Mouse (Mus musculus): Measurements from ENCODE around the gene Gm11077.

Gm11077 gene

GRCm38 (mm10) chr6:140729272-140729671, at the start of gene Gm11077:
TSS of gene Gm11077 (plus strand) at chr6:140729284.
- DNase-seq: no peak

GRCm38 (mm10) chr6:140680713-140681112, 48.4 kb upstream of the Gm11077 start:
- no peak for DNase-seq

- peak in 1 of 2 experiments; percentile 36 for DNase-seq
Measured at GRCm38 (mm10) chr6:140682829-140683228, 46.3 kb upstream of the Gm11077 start.

- no peak for DNase-seq
Measured at GRCm38 (mm10) chr6:140684403-140684802, 44.7 kb upstream of the Gm11077 start.

GRCm38 (mm10) chr6:140689617-140690404, 39.3 kb upstream of the Gm11077 start:
- DNase-seq: peak; percentile 41 to 51

- no peak for DNase-seq
Measured at GRCm38 (mm10) chr6:140692160-140692559, 36.9 kb upstream of the Gm11077 start.

GRCm38 (mm10) chr6:140696192-140696879, 32.7 kb upstream of the Gm11077 start:
- peak in 1 of 2 experiments; percentile 38 for DNase-seq

GRCm38 (mm10) chr6:140697994-140698393, 31.1 kb upstream of the Gm11077 start:
- DNase-seq: peak; percentile 47 to 57

- no peak for DNase-seq
Measured at GRCm38 (mm10) chr6:140698596-140698995, 30.5 kb upstream of the Gm11077 start.

- DNase-seq: no peak
Measured at GRCm38 (mm10) chr6:140701259-140701658, 27.8 kb upstream of the Gm11077 start.

GRCm38 (mm10) chr6:140705132-140705531, 24.0 kb upstream of the Gm11077 start:
- no peak for DNase-seq

- DNase-seq: no peak
Measured at GRCm38 (mm10) chr6:140706056-140706455, 23.0 kb upstream of the Gm11077 start.

- no peak for DNase-seq
Measured at GRCm38 (mm10) chr6:140708059-140708458, 21.0 kb upstream of the Gm11077 start.

- no peak for DNase-seq
Measured at GRCm38 (mm10) chr6:140709415-140710107, 19.5 kb upstream of the Gm11077 start.

- DNase-seq: peak; percentile 80 to 88
Measured at GRCm38 (mm10) chr6:140712754-140713153, 16.3 kb upstream of the Gm11077 start.

- DNase-seq: peak; percentile 82 to 88
Measured at GRCm38 (mm10) chr6:140714905-140715365, 14.1 kb upstream of the Gm11077 start.

GRCm38 (mm10) chr6:140722058-140722457, 7.0 kb upstream of the Gm11077 start:
- no peak for DNase-seq

GRCm38 (mm10) chr6:140730669-140731401, 1.8 kb downstream of the Gm11077 start:
- no peak for DNase-seq

GRCm38 (mm10) chr6:140731402-140731730, 2.3 kb downstream of the Gm11077 start:
- DNase-seq: peak in 1 of 2 experiments; percentile 39

GRCm38 (mm10) chr6:140732971-140733640, 4.0 kb downstream of the Gm11077 start:
- DNase-seq: no peak

GRCm38 (mm10) chr6:140733641-140733986, 4.5 kb downstream of the Gm11077 start:
- DNase-seq: peak; percentile 29 to 39

- DNase-seq: no peak
Measured at GRCm38 (mm10) chr6:140745586-140745985, 16.5 kb downstream of the Gm11077 start.
